In genomic region chr13:107019443-107019842, GRCm38 (mm10) we compare ENCODE assay signal across 15 mouse cellular contexts. TPM values are rescaled to one million over a fixed set of nuclear protein-coding genes. Genes with fewer than 3 reads are reported as not detected.
DNase-seq lines count a peak whose midpoint lies in the region; ATAC-seq and TF ChIP-seq lines count a peak whose summit lies in the region.
"Had no signal": no experiment of that assay in that cellular context is flagged by ENCODE, and none has a peak within 500 bp of the region (broad histone marks: within the 10 kb centered on the region; RNA-seq: fewer than 3 reads in every experiment).

No protein-coding gene starts in this region.

- H3K27me3 ChIP-seq in heart, embryonic 12.5 days (replicated peaks) = no peaks in the 10 kb centered on the region
- no peaks in the 10 kb centered on the region for H3K27me3 ChIP-seq in liver, embryonic 15.5 days
- H3K27me3 ChIP-seq in intestine, embryonic 16.5 days (replicated peaks; ENCODE audit: control insufficient read depth, insufficient read depth, low read length) = no peaks in the 10 kb centered on the region
- H3K27me3 ChIP-seq: limb, embryonic 13.5 days; Patski had no signal

- H3K27ac ChIP-seq in heart, embryonic 12.5 days (ENCODE audit: poor library complexity, severe bottlenecking) = 0 out of 2 replicates have a peak overlapping the region, but pooled peaks have one; percentile 1
- peak overlapping the region; percentile 78 for H3K27ac ChIP-seq in embryonic fibroblast, embryonic 13.5 days (ENCODE audit: insufficient read depth, low read length)
- peak overlapping the region; percentile 70 for H3K27ac ChIP-seq in liver, embryonic 15.5 days (replicated peaks)
- no peak overlapping the region for H3K27ac ChIP-seq in intestine, embryonic 16.5 days (ENCODE audit: low read length)
- H3K27ac ChIP-seq: kidney, postnatal 0 days; limb, embryonic 13.5 days had no signal

- no peak for TF ChIP-seq CTCF in embryonic fibroblast, embryonic 13.5 days (IDR thresholded peaks at IDR 0.05; ENCODE audit: borderline replicate concordance, insufficient read depth, low read length)

- DNase-seq in heart, postnatal 14 days = no peak
- peak; percentile 60 for DNase-seq in 3T3-L1 (ENCODE audit: low read depth, low spot score)
- DNase-seq in cerebellum, postnatal 10 days = no peak
- DNase-seq in cerebellum, adult 9-10 months = no peak
- DNase-seq: gastrocnemius, postnatal 36 days; heart, postnatal 4 days; lung, postnatal 4 days; right cerebral cortex, adult 18-20 months had no signal

- H3K4me3 ChIP-seq in heart, embryonic 12.5 days = no peak overlapping the region
- no peak overlapping the region for H3K4me3 ChIP-seq in embryonic fibroblast, embryonic 13.5 days (ENCODE audit: insufficient read depth, low read length)
- peak overlapping the region; percentile 49 for H3K4me3 ChIP-seq in liver, embryonic 15.5 days (replicated peaks)
- H3K4me3 ChIP-seq in intestine, embryonic 16.5 days (ENCODE audit: low read length) = no peak overlapping the region
- H3K4me3 ChIP-seq: limb, embryonic 13.5 days had no signal

- TF ChIP-seq POLR2A in embryonic fibroblast, embryonic 13.5 days (IDR thresholded peaks at IDR 0.05; ENCODE audit: low read depth, low read length) = no peak

- H3K36me3 ChIP-seq in heart, embryonic 12.5 days = no peaks in the 10 kb centered on the region
- peaks cover 31% of the 10 kb centered on the region for H3K36me3 ChIP-seq in liver, embryonic 15.5 days (replicated peaks)
- H3K36me3 ChIP-seq in intestine, embryonic 16.5 days (ENCODE audit: control insufficient read depth, insufficient read depth, low read length) = no peaks in the 10 kb centered on the region

- 47% methylated on average over 2 of the region's 2 CpGs for WGBS in heart, embryonic 12.5 days
- WGBS in liver, embryonic 15.5 days (ENCODE audit: insufficient replicate concordance) = 46% methylated on average over 2 of the region's 2 CpGs
- WGBS in intestine, embryonic 16.5 days = 48% methylated on average over 2 of the region's 2 CpGs

- 0 out of 2 replicates have a peak overlapping the region, but pooled peaks have one; percentile 11 for H3K4me2 ChIP-seq in heart, embryonic 12.5 days
- H3K4me2 ChIP-seq in liver, embryonic 15.5 days = peak overlapping the region; percentile 51
- no peak overlapping the region for H3K4me2 ChIP-seq in intestine, embryonic 16.5 days (ENCODE audit: low read depth, low read length)

- peaks cover 20% of the 10 kb centered on the region for H3K4me1 ChIP-seq in heart, embryonic 12.5 days (replicated peaks)
- H3K4me1 ChIP-seq in embryonic fibroblast, embryonic 13.5 days (ENCODE audit: control insufficient read depth, insufficient read depth, low read length) = peaks cover 21% of the 10 kb centered on the region
- peaks cover 56% of the 10 kb centered on the region for H3K4me1 ChIP-seq in liver, embryonic 15.5 days (replicated peaks)
- H3K4me1 ChIP-seq in intestine, embryonic 16.5 days (ENCODE audit: control insufficient read depth, insufficient read depth, low read length) = peaks cover 15% of the 10 kb centered on the region

- no peaks in the 10 kb centered on the region for H3K9me3 ChIP-seq in heart, embryonic 12.5 days (replicated peaks)
- no peaks in the 10 kb centered on the region for H3K9me3 ChIP-seq in liver, embryonic 15.5 days (replicated peaks)
- no peaks in the 10 kb centered on the region for H3K9me3 ChIP-seq in intestine, embryonic 16.5 days (ENCODE audit: control insufficient read depth, low read length)

- intact Hi-C loops in heart, postnatal 14 days (cut with DNase I) = no loop called here

- ATAC-seq in heart, embryonic 12.5 days (ENCODE audit: insufficient number of reproducible peaks, low FRiP score) = peak; percentile 30; the same call in 1 of the 2 replicates
- ATAC-seq in liver, embryonic 15.5 days (ENCODE audit: insufficient read depth) = no peak
- ATAC-seq in intestine, embryonic 16.5 days = no peak
- ATAC-seq: Patski had no signal

- H3K9ac ChIP-seq in heart, embryonic 12.5 days = no peak overlapping the region
- H3K9ac ChIP-seq in liver, embryonic 15.5 days = 0 out of 2 replicates have a peak overlapping the region, but pooled peaks have one; percentile 10
- no peak overlapping the region for H3K9ac ChIP-seq in intestine, embryonic 16.5 days (ENCODE audit: low read depth, low read length)

RNA-seq across cellular contexts. Expression of gene Kif2a, which starts 2.5 kb away (rescaled TPM):
- 16.8 and 19.5 TPM in 2 replicates for polyA plus RNA-seq in heart, embryonic 12.5 days (2016; fragmentation: Nextera tagmentation; extraction: Ambion mirVana)
- 10 to 100 TPM; 26.8 to 36.5 TPM for total RNA-seq in heart, postnatal 14 days (2021)
- polyA plus RNA-seq in embryonic fibroblast, embryonic 13.5 days (2011; ENCODE audit: insufficient read length, low read depth, missing spikeins) = 125 and 142 TPM in 2 replicates
- 23.1 and 30.6 TPM in 2 replicates for polyA plus RNA-seq in liver, embryonic 15.5 days (2015; fragmentation: Nextera tagmentation; extraction: Ambion mirVana)
- polyA plus RNA-seq in intestine, embryonic 16.5 days (2015; fragmentation: Nextera tagmentation; extraction: Ambion mirVana) = 6.1 and 7.5 TPM in 2 replicates
